Mouse (Mus musculus): ENCODE measurements around the gene Adgrb2. TPM values are rescaled to one million over a fixed set of nuclear protein-coding genes. Genes with fewer than 3 reads are reported as not detected.

Gene Adgrb2
- 2.5 TPM in 2 replicates for polyA plus RNA-seq (2014; fragmentation: Nextera tagmentation; extraction: Ambion mirVana)

DNA sequence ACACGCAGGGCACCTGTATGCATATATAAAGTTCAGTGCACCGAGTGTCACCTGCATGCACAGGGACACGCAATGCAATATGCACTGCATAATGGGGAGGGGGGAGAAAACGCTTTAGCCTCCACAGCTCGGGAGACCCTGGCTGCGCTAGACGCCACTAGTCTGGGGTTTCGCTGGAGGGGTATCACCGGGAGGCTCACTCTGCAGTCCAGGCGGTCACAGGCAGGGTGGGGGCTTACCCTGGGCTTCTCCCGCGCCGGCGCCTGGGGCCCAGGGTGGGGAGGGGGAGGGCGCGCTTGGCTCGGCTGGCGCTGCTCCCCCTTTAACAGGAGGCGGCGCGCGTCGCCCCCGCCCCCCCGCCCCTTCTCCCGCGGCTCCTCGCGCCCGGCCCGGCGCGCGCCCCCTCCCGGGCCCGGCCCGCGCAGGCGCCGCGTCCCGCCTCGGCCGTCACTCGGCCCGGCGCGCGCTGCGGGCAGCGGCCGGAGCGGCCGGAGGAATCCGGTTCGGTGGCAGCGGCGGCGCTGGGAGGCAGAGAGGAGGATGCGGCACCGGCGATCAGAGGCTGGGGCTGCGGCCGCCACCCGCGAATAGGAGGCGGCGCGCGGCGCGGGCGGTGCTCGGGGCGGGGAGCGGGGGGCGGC, at the start of gene Adgrb2:
Adgrb2 (plus strand) TSS at position 450 of the 641 bp plus-strand sequence.
- Histone ChIP-seq H3K27me3 (ENCODE audit: control insufficient read depth, insufficient read depth, low read length) (peaks cover 85% of the 10 kb centered on the region), H3K9me3 (replicated peaks; ENCODE audit: control insufficient read depth, low read length) (no peaks in the 10 kb centered on the region), H3K4me3 (ENCODE audit: low read depth, low read length) (peak within 1 kb of the TSS; percentile 65), H3K4me2 (peak within 1 kb of the TSS; percentile 97), H3K36me3 (ENCODE audit: control insufficient read depth, insufficient read depth, low read length) (no peaks in the 10 kb centered on the region), H3K9ac (ENCODE audit: low read depth, low read length) (peak within 1 kb of the TSS; percentile 66; the same call in 1 of the 2 replicates), H3K27ac (ENCODE audit: low read depth, low read length) (no peak within 1 kb of the TSS), H3K4me1 (ENCODE audit: control insufficient read depth, insufficient read depth, low read length) (peaks cover 18% of the 10 kb centered on the region)
- under 1% methylated on average over 24 of the region's 77 CpGs for WGBS (ENCODE audit: insufficient replicate concordance)
- no peak for ATAC-seq (replicated peaks; ENCODE audit: insufficient number of reproducible peaks, low FRiP score, low TSS enrichment)

DNA sequence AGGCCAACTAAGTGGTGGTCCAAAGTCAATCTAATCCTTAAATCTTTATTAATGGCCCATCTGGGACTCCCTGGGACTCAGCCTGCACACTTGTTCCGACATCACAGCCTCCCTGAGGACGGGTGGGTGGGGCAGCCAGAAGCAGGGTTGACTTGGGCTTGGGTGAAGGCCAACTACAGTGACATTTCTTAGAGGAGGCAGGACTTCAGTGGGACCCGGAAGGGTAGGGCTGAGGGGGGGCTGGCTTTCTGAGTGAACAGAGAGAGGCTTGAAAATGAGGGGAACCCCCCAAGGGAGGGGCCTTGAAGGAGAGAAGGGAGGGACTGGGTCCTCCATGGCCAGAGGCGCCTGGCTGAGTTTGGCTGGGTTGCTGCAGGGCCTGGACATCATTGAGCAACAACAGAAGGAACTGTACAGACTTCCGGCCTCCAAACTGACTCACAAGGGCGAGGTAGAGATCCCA, 33.3 kb upstream of the Adgrb2 start:
- WGBS (ENCODE audit: insufficient replicate concordance) = 71% methylated on average over 6 of the region's 6 CpGs
- no peak for ATAC-seq (replicated peaks; ENCODE audit: insufficient number of reproducible peaks, low FRiP score, low TSS enrichment)
- peaks cover 13% of the 10 kb centered on the region; the same call in 1 of the 2 replicates for H3K4me1 ChIP-seq (ENCODE audit: control insufficient read depth, insufficient read depth, low read length)

DNA sequence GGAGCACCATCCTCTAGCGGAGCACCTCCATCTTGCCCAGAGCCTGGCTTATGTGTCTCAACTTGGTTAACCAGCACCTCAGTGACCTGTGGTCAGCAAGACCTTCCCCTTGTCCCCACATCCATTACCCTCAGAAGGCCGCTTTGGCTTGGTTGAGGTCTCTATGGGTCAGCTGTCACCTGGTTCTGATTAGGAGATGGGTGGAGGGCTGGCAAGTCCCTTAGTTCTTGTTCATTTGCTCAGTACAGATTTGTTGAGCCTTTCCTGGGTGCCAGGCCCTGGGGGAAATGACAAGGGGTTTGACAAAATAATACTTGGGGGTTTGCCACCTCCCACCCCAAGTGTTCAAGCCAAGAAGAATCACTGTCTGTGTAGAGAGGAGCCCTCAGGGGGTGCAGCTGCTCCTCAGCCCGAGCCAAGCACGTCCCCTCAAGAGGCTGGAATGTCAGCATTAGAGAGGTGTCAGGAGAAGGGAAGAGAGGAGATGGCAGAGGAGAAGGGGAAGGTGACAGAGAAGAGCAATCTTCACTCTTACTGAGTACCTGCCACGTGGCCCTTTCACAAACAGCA, 32.3 kb upstream of the Adgrb2 start:
- Histone ChIP-seq H3K9me3 (replicated peaks; ENCODE audit: control insufficient read depth, low read length) (no peaks in the 10 kb centered on the region), H3K4me1 (ENCODE audit: control insufficient read depth, insufficient read depth, low read length) (peaks cover 8% of the 10 kb centered on the region; the same call in 1 of the 2 replicates), H3K4me3 (ENCODE audit: low read depth, low read length) (no peak overlapping the region), H3K27me3 (ENCODE audit: control insufficient read depth, insufficient read depth, low read length) (0 out of 2 replicates have a peak, but pooled peaks cover 2% of the 10 kb centered on the region), H3K27ac (ENCODE audit: low read depth, low read length) (no peak overlapping the region), H3K9ac (ENCODE audit: low read depth, low read length) (no peak overlapping the region), H3K36me3 (ENCODE audit: control insufficient read depth, insufficient read depth, low read length) (no peaks in the 10 kb centered on the region), H3K4me2 (no peak overlapping the region)
- ATAC-seq (replicated peaks; ENCODE audit: insufficient number of reproducible peaks, low FRiP score, low TSS enrichment) = no peak
- 25% methylated on average over 5 of the region's 5 CpGs for whole genome bisulfite sequencing (ENCODE audit: insufficient replicate concordance)

More for the DNA sequence above, 33.3 kb upstream of the Adgrb2 start:
- H3K9me3 ChIP-seq (replicated peaks; ENCODE audit: control insufficient read depth, low read length) = no peaks in the 10 kb centered on the region
- H3K4me3 ChIP-seq (ENCODE audit: low read depth, low read length) = no peak overlapping the region
- H3K27ac ChIP-seq (ENCODE audit: low read depth, low read length) = no peak overlapping the region
- H3K36me3 ChIP-seq (ENCODE audit: control insufficient read depth, insufficient read depth, low read length) = no peaks in the 10 kb centered on the region
- H3K9ac ChIP-seq (ENCODE audit: low read depth, low read length) = no peak overlapping the region
- H3K27me3 ChIP-seq (ENCODE audit: control insufficient read depth, insufficient read depth, low read length) = 0 out of 2 replicates have a peak, but pooled peaks cover 2% of the 10 kb centered on the region
- no peak overlapping the region for H3K4me2 ChIP-seq

DNA sequence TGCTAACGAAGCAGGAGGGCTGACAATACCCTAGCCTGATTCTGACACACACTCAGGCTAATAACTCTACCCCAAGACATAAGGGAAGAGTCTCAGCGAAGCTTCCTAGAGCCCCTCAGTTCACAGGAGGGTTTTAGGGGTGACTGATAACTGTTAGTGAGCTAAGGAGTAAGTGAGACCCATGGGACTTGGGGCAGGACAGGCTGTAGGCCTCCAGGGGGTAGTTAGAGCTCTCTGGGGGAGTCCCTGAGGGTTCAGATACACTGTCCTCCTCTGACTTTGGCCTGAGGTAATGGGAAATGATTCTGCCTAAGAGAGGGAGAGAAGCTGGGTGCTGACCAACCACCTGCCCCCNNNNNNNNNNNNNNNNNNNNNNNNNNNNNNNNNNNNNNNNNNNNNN, 30.1 kb upstream of the Adgrb2 start:
- no peak for ATAC-seq (replicated peaks; ENCODE audit: insufficient number of reproducible peaks, low FRiP score, low TSS enrichment)
- WGBS (ENCODE audit: insufficient replicate concordance) = 63% methylated on average over 2 of the region's 2 CpGs
- Histone ChIP-seq H3K27me3 (ENCODE audit: control insufficient read depth, insufficient read depth, low read length) (peaks cover 2% of the 10 kb centered on the region; the same call in 1 of the 2 replicates), H3K4me2 (no peak overlapping the region), H3K4me3 (ENCODE audit: low read depth, low read length) (no peak overlapping the region), H3K27ac (ENCODE audit: low read depth, low read length) (no peak overlapping the region), H3K36me3 (ENCODE audit: control insufficient read depth, insufficient read depth, low read length) (no peaks in the 10 kb centered on the region), H3K4me1 (ENCODE audit: control insufficient read depth, insufficient read depth, low read length) (peaks cover 8% of the 10 kb centered on the region; the same call in 1 of the 2 replicates), H3K9ac (ENCODE audit: low read depth, low read length) (0 out of 2 replicates have a peak overlapping the region, but pooled peaks have one; percentile 24), H3K9me3 (replicated peaks; ENCODE audit: control insufficient read depth, low read length) (no peaks in the 10 kb centered on the region)

DNA sequence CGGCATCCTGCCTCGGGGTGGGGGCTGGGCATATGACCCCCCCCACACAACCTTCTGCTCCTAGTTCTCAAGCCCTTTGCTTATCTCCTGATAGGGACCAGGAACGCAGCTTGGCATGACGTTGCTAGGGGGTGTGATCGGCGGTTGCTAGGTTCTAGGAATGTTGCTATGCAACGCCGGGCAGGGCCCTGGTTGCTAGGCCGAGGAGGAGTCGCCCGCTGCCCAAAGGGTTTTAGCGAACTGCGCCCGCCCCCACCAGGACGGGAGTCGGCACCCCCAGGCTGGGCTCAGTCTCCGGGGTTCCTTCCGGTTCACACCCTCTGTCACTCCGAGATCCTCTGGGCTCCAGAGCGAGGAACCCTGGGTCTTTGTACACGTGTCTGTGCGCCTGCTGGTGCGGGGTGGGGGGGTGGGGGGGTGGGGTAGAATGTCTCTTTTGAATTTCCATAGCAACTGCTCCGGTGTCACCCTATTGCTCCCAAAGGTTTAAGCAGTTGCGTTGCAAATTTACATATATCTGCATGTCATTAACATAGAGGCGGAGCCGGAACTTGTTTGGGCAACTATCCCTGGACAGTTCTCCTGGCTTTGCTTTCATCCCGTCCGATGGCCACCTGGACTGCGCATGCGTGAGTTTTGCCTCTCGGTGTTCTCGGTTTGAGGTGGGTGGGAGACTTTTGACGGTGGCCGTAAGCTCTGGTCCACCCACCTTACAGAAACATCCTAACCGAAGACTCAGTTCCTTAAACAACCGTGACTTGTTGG, 24.3 kb upstream of the Adgrb2 start:
- peaks cover 7% of the 10 kb centered on the region for H3K4me1 ChIP-seq (ENCODE audit: control insufficient read depth, insufficient read depth, low read length)
- no peaks in the 10 kb centered on the region for H3K36me3 ChIP-seq (ENCODE audit: control insufficient read depth, insufficient read depth, low read length)
- peak overlapping the region; percentile 8; the same call in 1 of the 2 replicates for H3K9ac ChIP-seq (ENCODE audit: low read depth, low read length)
- H3K4me3 ChIP-seq (ENCODE audit: low read depth, low read length) = peak overlapping the region; percentile 50
- no peaks in the 10 kb centered on the region for H3K9me3 ChIP-seq (replicated peaks; ENCODE audit: control insufficient read depth, low read length)
- H3K27me3 ChIP-seq (ENCODE audit: control insufficient read depth, insufficient read depth, low read length) = peaks cover 14% of the 10 kb centered on the region
- peak; percentile 59; the same call in 1 of the 2 replicates for ATAC-seq (replicated peaks; ENCODE audit: insufficient number of reproducible peaks, low FRiP score, low TSS enrichment)
- H3K27ac ChIP-seq (ENCODE audit: low read depth, low read length) = no peak overlapping the region
- H3K4me2 ChIP-seq = peak overlapping the region; percentile 77
- 2% methylated on average over 37 of the region's 37 CpGs for WGBS (ENCODE audit: insufficient replicate concordance)

DNA sequence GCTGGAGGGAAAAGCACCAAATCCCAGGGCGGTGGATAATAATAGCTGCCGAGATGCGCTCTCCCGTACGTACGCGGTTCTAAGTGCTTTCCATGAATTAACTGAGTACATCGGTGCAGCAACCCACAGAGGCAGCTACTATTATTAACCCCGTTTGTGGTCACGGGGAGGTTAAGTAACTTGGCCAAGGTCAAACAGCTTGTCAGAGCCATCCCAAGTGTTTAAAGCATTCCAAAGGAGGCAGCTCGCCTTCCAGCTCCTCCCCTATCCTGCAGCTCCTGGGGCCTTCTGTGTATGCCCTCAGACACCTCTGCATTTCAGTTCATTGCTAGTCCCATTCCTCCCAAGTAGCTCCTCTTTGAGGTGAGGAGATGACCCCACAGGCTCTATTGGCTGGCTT, 19.4 kb upstream of the Adgrb2 start:
- H3K27me3 ChIP-seq (ENCODE audit: control insufficient read depth, insufficient read depth, low read length) = peaks cover 16% of the 10 kb centered on the region
- H3K9ac ChIP-seq (ENCODE audit: low read depth, low read length) = 0 out of 2 replicates have a peak overlapping the region, but pooled peaks have one; percentile 16
- H3K36me3 ChIP-seq (ENCODE audit: control insufficient read depth, insufficient read depth, low read length) = no peaks in the 10 kb centered on the region
- 52% methylated on average over 11 of the region's 11 CpGs for WGBS (ENCODE audit: insufficient replicate concordance)
- no peak overlapping the region for H3K27ac ChIP-seq (ENCODE audit: low read depth, low read length)
- peaks cover 15% of the 10 kb centered on the region for H3K4me1 ChIP-seq (ENCODE audit: control insufficient read depth, insufficient read depth, low read length)
- no peak for ATAC-seq (replicated peaks; ENCODE audit: insufficient number of reproducible peaks, low FRiP score, low TSS enrichment)
- no peak overlapping the region for H3K4me3 ChIP-seq (ENCODE audit: low read depth, low read length)
- no peaks in the 10 kb centered on the region for H3K9me3 ChIP-seq (replicated peaks; ENCODE audit: control insufficient read depth, low read length)
- H3K4me2 ChIP-seq = peak overlapping the region; percentile 11; the same call in 1 of the 2 replicates

DNA sequence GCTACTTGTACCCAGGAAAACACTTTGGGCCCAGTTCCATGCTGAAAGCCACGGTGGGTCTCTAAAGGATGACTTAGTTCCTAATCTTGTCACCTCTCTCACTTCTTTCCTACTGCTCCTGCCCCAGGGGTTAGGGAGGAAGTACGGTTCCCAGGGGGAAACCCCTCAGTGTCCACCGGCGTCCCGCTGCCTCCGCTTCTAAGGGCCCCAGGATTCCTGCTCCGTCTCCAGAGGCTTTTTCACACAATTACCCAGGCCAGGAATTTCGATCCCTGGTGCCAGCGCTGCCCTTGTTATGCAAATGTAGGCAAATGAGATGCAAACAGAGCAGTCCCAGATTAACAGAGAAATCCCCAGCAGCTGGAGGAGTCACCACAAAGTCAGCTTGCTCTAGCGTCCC, 18.5 kb upstream of the Adgrb2 start:
- peaks cover 15% of the 10 kb centered on the region; the same call in 1 of the 2 replicates for H3K27me3 ChIP-seq (ENCODE audit: control insufficient read depth, insufficient read depth, low read length)

More for the DNA sequence above, 18.5 kb upstream of the Adgrb2 start:
- no peak overlapping the region for H3K9ac ChIP-seq (ENCODE audit: low read depth, low read length)
- H3K4me1 ChIP-seq (ENCODE audit: control insufficient read depth, insufficient read depth, low read length) = peaks cover 13% of the 10 kb centered on the region
- no peak for ATAC-seq (replicated peaks; ENCODE audit: insufficient number of reproducible peaks, low FRiP score, low TSS enrichment)
- H3K9me3 ChIP-seq (replicated peaks; ENCODE audit: control insufficient read depth, low read length) = no peaks in the 10 kb centered on the region
- WGBS (ENCODE audit: insufficient replicate concordance) = 29% methylated on average over 10 of the region's 10 CpGs
- H3K4me2 ChIP-seq = no peak overlapping the region
- H3K27ac ChIP-seq (ENCODE audit: low read depth, low read length) = no peak overlapping the region
- no peak overlapping the region for H3K4me3 ChIP-seq (ENCODE audit: low read depth, low read length)
- no peaks in the 10 kb centered on the region for H3K36me3 ChIP-seq (ENCODE audit: control insufficient read depth, insufficient read depth, low read length)

Data from heart, embryonic 11.5 days (tissue).